Mouse (Mus musculus): ENCODE data around the gene Mb. TPM values are rescaled to one million over a fixed set of nuclear protein-coding genes. Genes with fewer than 3 reads are reported as not detected.

The Mb gene
- polyA plus RNA-seq, 1 experiment from 2014 or later = 1.7 TPM

GRCm38 (mm10) chr15:77079890-77080361, 29.5 kb upstream of the Mb start:
- Histone ChIP-seq H3K4me3 (no peak overlapping the region), H3K27me3 (no peaks in the 10 kb centered on the region), H3K27ac (peak overlapping the region; percentile 81), H3K4me2 (peak overlapping the region; percentile 14; the same call in 1 of the 2 replicates), H3K9me3 (no peaks in the 10 kb centered on the region), H3K4me1 (peaks cover 26% of the 10 kb centered on the region), H3K9ac (no peak overlapping the region), H3K36me3 (peaks cover 77% of the 10 kb centered on the region)
- ATAC-seq (ENCODE audit: insufficient number of reproducible peaks, insufficient read depth, low FRiP score, low TSS enrichment, low read depth) = no peak
- WGBS = 67% methylated on average over 11 of the region's 11 CpGs

- Histone ChIP-seq H3K9me3 (no peaks in the 10 kb centered on the region), H3K9ac (0 out of 2 replicates have a peak overlapping the region, but pooled peaks have one; percentile 22), H3K27ac (peak overlapping the region; percentile 81), H3K27me3 (no peaks in the 10 kb centered on the region), H3K4me2 (0 out of 2 replicates have a peak overlapping the region, but pooled peaks have one; percentile 14), H3K4me3 (no peak overlapping the region), H3K36me3 (peaks cover 73% of the 10 kb centered on the region), H3K4me1 (peaks cover 26% of the 10 kb centered on the region)
- ATAC-seq (ENCODE audit: insufficient number of reproducible peaks, insufficient read depth, low FRiP score, low TSS enrichment, low read depth) = no peak
- WGBS = 71% methylated on average over 14 of the region's 14 CpGs
These were observed 28.9 kb upstream of the Mb start for GRCm38 (mm10) chr15:77079256-77079822.

- WGBS = 78% methylated on average over 3 of the region's 3 CpGs
- Histone ChIP-seq H3K36me3 (peaks cover 73% of the 10 kb centered on the region), H3K4me2 (no peak overlapping the region), H3K4me3 (no peak overlapping the region), H3K9me3 (no peaks in the 10 kb centered on the region), H3K9ac (no peak overlapping the region), H3K27me3 (no peaks in the 10 kb centered on the region), H3K27ac (0 out of 2 replicates have a peak overlapping the region, but pooled peaks have one; percentile 81), H3K4me1 (peaks cover 26% of the 10 kb centered on the region)
- ATAC-seq (ENCODE audit: insufficient number of reproducible peaks, insufficient read depth, low FRiP score, low TSS enrichment, low read depth) = no peak
These were observed 28.3 kb upstream of the Mb start for GRCm38 (mm10) chr15:77078786-77079185.

GRCm38 (mm10) chr15:77077906-77078305, 27.4 kb upstream of the Mb start:
- WGBS = 93% methylated on average over 9 of the region's 9 CpGs
- Histone ChIP-seq H3K27me3 (no peaks in the 10 kb centered on the region), H3K4me3 (no peak overlapping the region), H3K4me2 (no peak overlapping the region), H3K9ac (no peak overlapping the region), H3K36me3 (peaks cover 69% of the 10 kb centered on the region), H3K4me1 (peaks cover 26% of the 10 kb centered on the region), H3K27ac (no peak overlapping the region), H3K9me3 (no peaks in the 10 kb centered on the region)
- ATAC-seq (ENCODE audit: insufficient number of reproducible peaks, insufficient read depth, low FRiP score, low TSS enrichment, low read depth) = no peak

GRCm38 (mm10) chr15:77076523-77076922, 26.1 kb upstream of the Mb start:
- peaks cover 55% of the 10 kb centered on the region for H3K36me3 ChIP-seq
- no peaks in the 10 kb centered on the region for H3K9me3 ChIP-seq
- H3K9ac ChIP-seq = no peak overlapping the region
- no peak overlapping the region for H3K4me3 ChIP-seq
- peaks cover 37% of the 10 kb centered on the region for H3K4me1 ChIP-seq
- no peaks in the 10 kb centered on the region for H3K27me3 ChIP-seq
- no peak overlapping the region for H3K27ac ChIP-seq
- ATAC-seq (ENCODE audit: insufficient number of reproducible peaks, insufficient read depth, low FRiP score, low TSS enrichment, low read depth) = no peak
- no peak overlapping the region for H3K4me2 ChIP-seq
- WGBS = 84% methylated on average over 3 of the region's 3 CpGs

- no peaks in the 10 kb centered on the region for H3K9me3 ChIP-seq
- WGBS = 78% methylated on average over 4 of the region's 4 CpGs
These were observed 22.2 kb upstream of the Mb start for GRCm38 (mm10) chr15:77072556-77073163.

GRCm38 (mm10) chr15:77071501-77071900, 21.0 kb upstream of the Mb start:
- Histone ChIP-seq H3K4me2 (0 out of 2 replicates have a peak overlapping the region, but pooled peaks have one; percentile 7), H3K9me3 (no peaks in the 10 kb centered on the region), H3K4me1 (peaks cover 22% of the 10 kb centered on the region), H3K4me3 (no peak overlapping the region), H3K27ac (no peak overlapping the region; the same call in 1 of the 2 replicates), H3K36me3 (peaks cover 15% of the 10 kb centered on the region), H3K27me3 (no peaks in the 10 kb centered on the region), H3K9ac (no peak overlapping the region)
- 26% methylated on average over 10 of the region's 10 CpGs for WGBS
- no peak for ATAC-seq (ENCODE audit: insufficient number of reproducible peaks, insufficient read depth, low FRiP score, low TSS enrichment, low read depth)

More at GRCm38 (mm10) chr15:77072556-77073163, 22.2 kb upstream of the Mb start:
- Histone ChIP-seq H3K4me1 (peaks cover 22% of the 10 kb centered on the region), H3K36me3 (peaks cover 27% of the 10 kb centered on the region), H3K9ac (no peak overlapping the region), H3K4me2 (no peak overlapping the region), H3K27ac (no peak overlapping the region), H3K4me3 (no peak overlapping the region), H3K27me3 (no peaks in the 10 kb centered on the region)
- ATAC-seq (ENCODE audit: insufficient number of reproducible peaks, insufficient read depth, low FRiP score, low TSS enrichment, low read depth) = no peak

- no peaks in the 10 kb centered on the region for H3K27me3 ChIP-seq
- WGBS = 87% methylated on average over 11 of the region's 11 CpGs
- H3K4me2 ChIP-seq = no peak overlapping the region
- no peaks in the 10 kb centered on the region for H3K9me3 ChIP-seq
- no peak overlapping the region for H3K27ac ChIP-seq
- no peak for ATAC-seq (ENCODE audit: insufficient number of reproducible peaks, insufficient read depth, low FRiP score, low TSS enrichment, low read depth)
- peaks cover 8% of the 10 kb centered on the region for H3K36me3 ChIP-seq
- H3K4me1 ChIP-seq = peaks cover 22% of the 10 kb centered on the region
- H3K9ac ChIP-seq = no peak overlapping the region
- no peak overlapping the region for H3K4me3 ChIP-seq
These were observed 20.3 kb upstream of the Mb start for GRCm38 (mm10) chr15:77070745-77071268.

GRCm38 (mm10) chr15:77069019-77069418, 18.5 kb upstream of the Mb start:
- Histone ChIP-seq H3K9me3 (no peaks in the 10 kb centered on the region), H3K4me3 (no peak overlapping the region), H3K4me2 (no peak overlapping the region), H3K36me3 (no peaks in the 10 kb centered on the region), H3K4me1 (peaks cover 22% of the 10 kb centered on the region), H3K27me3 (no peaks in the 10 kb centered on the region), H3K27ac (no peak overlapping the region), H3K9ac (no peak overlapping the region)
- 91% methylated on average over 3 of the region's 3 CpGs for WGBS
- ATAC-seq (ENCODE audit: insufficient number of reproducible peaks, insufficient read depth, low FRiP score, low TSS enrichment, low read depth) = no peak

- Histone ChIP-seq H3K9me3 (no peaks in the 10 kb centered on the region), H3K4me3 (no peak overlapping the region), H3K4me2 (no peak overlapping the region), H3K9ac (no peak overlapping the region), H3K36me3 (no peaks in the 10 kb centered on the region), H3K4me1 (peaks cover 22% of the 10 kb centered on the region), H3K27me3 (no peaks in the 10 kb centered on the region), H3K27ac (peak overlapping the region; percentile 8; the same call in 1 of the 2 replicates)
- ATAC-seq (ENCODE audit: insufficient number of reproducible peaks, insufficient read depth, low FRiP score, low TSS enrichment, low read depth) = no peak
- WGBS = 62% methylated on average over 3 of the region's 3 CpGs
These were observed 18.0 kb upstream of the Mb start for GRCm38 (mm10) chr15:77068439-77068861.

GRCm38 (mm10) chr15:77066233-77066632, 15.8 kb upstream of the Mb start:
- Histone ChIP-seq H3K4me2 (no peak overlapping the region), H3K4me1 (peaks cover 7% of the 10 kb centered on the region; the same call in 1 of the 2 replicates), H3K9ac (no peak overlapping the region), H3K4me3 (no peak overlapping the region), H3K27me3 (no peaks in the 10 kb centered on the region), H3K27ac (no peak overlapping the region), H3K9me3 (no peaks in the 10 kb centered on the region), H3K36me3 (no peaks in the 10 kb centered on the region)
- 83% methylated on average over 6 of the region's 6 CpGs for WGBS
- no peak for ATAC-seq (ENCODE audit: insufficient number of reproducible peaks, insufficient read depth, low FRiP score, low TSS enrichment, low read depth)

All from embryonic facial prominence, embryonic 13.5 days (tissue).